Mouse (Mus musculus) stomach, embryonic 14.5 days (tissue): ENCODE measurements around the gene Habp4. TPM values are rescaled to one million over a fixed set of nuclear protein-coding genes. Genes with fewer than 3 reads are reported as not detected.
A peak's percentile ranks its signal among the peaks of the same experiment; 100 is the strongest.

ENCODE experiments used
- ATAC-seq: fragments of 200-750 bp; cut with Nextera tagmentation; 2 replicates; pipeline ENCODE4 v1.8.0; 2017; ENCODE audit warnings: low read depth, moderate TSS enrichment; ENCODE audit not compliant: insufficient number of reproducible peaks, insufficient read depth, low FRiP score
- H3K27ac ChIP-seq: fragments of 300-500 bp; sonication (generic); 2 replicates; pipeline ENCODE4 v1.5.1; 2014; ENCODE audit warnings: mild to moderate bottlenecking, low read length, moderate library complexity, mixed read lengths
- H3K27me3 ChIP-seq: fragments of 300-500 bp; sonication (generic); 2 replicates; pipeline ENCODE4 v1.6.1; 2014; ENCODE audit warnings: low read length, control low read depth, mixed read lengths; ENCODE audit not compliant: control insufficient read depth, insufficient read depth
- H3K36me3 ChIP-seq: fragments of 300-500 bp; sonication (generic); 2 replicates; pipeline ENCODE4 v1.6.1; 2014; ENCODE audit warnings: mild to moderate bottlenecking, control low read depth, low read length, moderate library complexity, mixed read lengths; ENCODE audit not compliant: control insufficient read depth, insufficient read depth
- H3K4me1 ChIP-seq: fragments of 300-500 bp; sonication (generic); 2 replicates; pipeline ENCODE4 v1.6.1; 2014; ENCODE audit warnings: low read length, control low read depth, mixed read lengths; ENCODE audit not compliant: control insufficient read depth, insufficient read depth
- H3K4me2 ChIP-seq: fragments of 300-500 bp; sonication (generic); replicated peaks from 2 replicates; pipeline ENCODE4 v1.6.1; 2014; ENCODE audit warnings: low read depth, low read length, control low read depth
- H3K4me3 ChIP-seq: fragments of 300-500 bp; sonication (generic); 2 replicates; pipeline ENCODE4 v1.5.1; 2014; ENCODE audit warnings: low read depth, low read length, control low read depth
- H3K9ac ChIP-seq: fragments of 300-500 bp; sonication (generic); replicated peaks from 2 replicates; pipeline ENCODE4 v1.6.1; 2014; ENCODE audit warnings: low read depth, mild to moderate bottlenecking, control low read depth, low read length, moderate library complexity, mixed read lengths
- H3K9me3 ChIP-seq: fragments of 300-500 bp; sonication (generic); 2 replicates; pipeline ENCODE4 v1.6.1; 2016; ENCODE audit warnings: low read depth, low read length, control low read depth; ENCODE audit not compliant: control insufficient read depth
- WGBS: fragments of 180-500 bp; shearing (Covaris S2); extraction: QIAGEN DNeasy Blood & Tissue Kit; methylation state at CpG from one replicate; pipeline ENCODE4 v1.1.7; 2014; 5-methylcytosine and 5-hydroxymethylcytosine counted together
- polyA plus RNA-seq: library from polyadenylated mRNA; unstranded; fragments of >200 nt; fragmentation: Nextera tagmentation; extraction: Ambion mirVana; gene quantifications from 2 replicates; pipeline ENCODE4 v1.2.1, GENCODE M21; 2014

Habp4 gene
- polyA plus RNA-seq, 1 experiment from 2014 or later = 26.1 TPM

DNA sequence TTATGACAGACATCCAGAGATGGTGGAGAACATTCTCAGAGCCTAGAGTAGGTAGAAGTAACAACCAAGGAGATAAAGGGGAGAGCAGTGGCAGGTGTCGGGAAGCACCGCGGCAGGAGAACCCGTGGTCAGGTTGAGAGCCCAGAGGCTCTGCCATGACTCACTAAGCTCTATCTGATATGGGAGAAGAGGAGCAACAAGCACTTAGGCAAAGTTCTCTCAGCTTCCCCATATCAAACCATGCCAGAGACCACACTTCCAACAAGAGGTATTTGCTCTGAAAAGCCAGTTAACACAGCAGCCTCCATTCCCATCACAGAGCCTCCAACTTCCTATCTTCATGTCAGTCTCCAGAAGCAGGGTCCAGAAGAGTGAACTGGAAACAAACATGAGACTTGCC, 39.3 kb downstream of the Habp4 start:
- Histone ChIP-seq H3K9me3 (no peaks in the 10 kb centered on the region), H3K4me2 (no peak overlapping the region), H3K27me3 (no peaks in the 10 kb centered on the region), H3K36me3 (peaks cover 2% of the 10 kb centered on the region; the same call in 1 of the 2 replicates), H3K4me3 (no peak overlapping the region), H3K27ac (no peak overlapping the region), H3K4me1 (no peaks in the 10 kb centered on the region; the same call in 1 of the 2 replicates), H3K9ac (no peak overlapping the region)
- ATAC-seq = no peak
- 95% methylated on average over 4 of the region's 4 CpGs for WGBS

DNA sequence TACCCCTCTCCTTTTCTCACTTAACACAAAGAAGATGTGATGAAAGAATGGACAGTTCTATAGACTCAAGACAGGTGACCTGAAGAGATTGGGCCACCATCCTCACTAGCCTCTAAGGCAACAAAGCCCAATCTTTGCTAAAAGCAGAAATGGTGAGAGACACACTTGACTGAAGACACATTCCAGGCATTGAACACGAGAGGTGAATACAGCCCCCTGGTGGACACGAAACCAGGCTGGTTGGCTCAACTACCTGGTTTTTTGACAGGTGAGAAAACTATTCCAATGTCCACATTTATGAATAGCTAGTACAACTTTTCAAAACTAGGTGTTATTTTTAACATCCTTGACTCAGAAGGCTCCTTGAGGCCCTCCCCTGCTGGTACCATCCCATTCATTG, 43.1 kb downstream of the Habp4 start:
- no peak overlapping the region for H3K27ac ChIP-seq
- peaks cover 4% of the 10 kb centered on the region; the same call in 1 of the 2 replicates for H3K36me3 ChIP-seq
- WGBS = 73% methylated on average over 2 of the region's 2 CpGs
- no peaks in the 10 kb centered on the region; the same call in 1 of the 2 replicates for H3K4me1 ChIP-seq
- ATAC-seq = no peak
- no peak overlapping the region for H3K9ac ChIP-seq
- H3K9me3 ChIP-seq = no peaks in the 10 kb centered on the region
- H3K4me3 ChIP-seq = no peak overlapping the region
- no peaks in the 10 kb centered on the region for H3K27me3 ChIP-seq
- no peak overlapping the region for H3K4me2 ChIP-seq

DNA sequence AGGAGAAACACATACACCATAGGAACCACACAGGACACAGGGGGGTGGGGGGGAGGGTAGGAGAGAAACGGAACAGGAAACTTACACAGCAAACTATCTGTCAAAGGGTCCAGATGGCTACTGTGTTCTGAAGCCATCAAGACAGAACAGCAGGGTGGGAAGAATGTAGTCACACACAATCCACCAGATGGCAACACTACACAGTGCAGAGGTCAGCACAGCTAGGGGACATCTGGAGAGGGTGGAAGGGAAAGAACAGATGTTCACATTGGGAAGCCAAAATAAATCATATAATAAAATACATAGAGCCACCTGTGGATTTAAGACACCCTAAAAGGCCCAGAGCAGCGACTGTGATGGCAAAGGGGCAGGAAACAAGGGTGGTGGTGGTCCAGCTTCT, 43.6 kb downstream of the Habp4 start:
- peaks cover 4% of the 10 kb centered on the region; the same call in 1 of the 2 replicates for H3K36me3 ChIP-seq
- no peak overlapping the region for H3K27ac ChIP-seq
- no peaks in the 10 kb centered on the region for H3K27me3 ChIP-seq
- no peak overlapping the region for H3K4me2 ChIP-seq
- H3K4me1 ChIP-seq = no peaks in the 10 kb centered on the region; the same call in 1 of the 2 replicates
- H3K4me3 ChIP-seq = no peak overlapping the region
- no peak overlapping the region for H3K9ac ChIP-seq
- WGBS = 40% methylated on average over 2 of the region's 2 CpGs
- H3K9me3 ChIP-seq = no peaks in the 10 kb centered on the region
- ATAC-seq = peak; percentile 61; the same call in 1 of the 2 replicates

DNA sequence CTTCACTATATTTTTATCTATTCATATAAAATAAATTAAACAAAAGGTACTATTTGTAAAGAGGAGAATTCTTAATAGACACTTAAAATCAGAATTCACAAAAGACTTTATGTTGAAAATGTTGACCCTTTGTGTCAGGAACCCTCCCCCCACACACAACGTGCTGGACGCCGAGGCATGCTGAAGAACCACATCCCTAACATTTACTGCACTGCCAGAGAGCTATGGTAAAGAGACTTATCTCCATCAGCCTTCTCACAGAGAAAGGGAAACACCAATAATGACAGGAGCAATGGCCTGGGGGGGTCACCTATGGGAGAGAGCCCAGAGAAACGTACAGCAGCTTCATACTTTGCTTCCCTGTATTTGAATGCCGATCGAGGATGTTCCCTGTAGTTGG, 46.5 kb downstream of the Habp4 start:
- H3K27me3 ChIP-seq = no peaks in the 10 kb centered on the region
- no peak overlapping the region for H3K27ac ChIP-seq
- no peak for ATAC-seq
- no peaks in the 10 kb centered on the region; the same call in 1 of the 2 replicates for H3K4me1 ChIP-seq
- no peak overlapping the region for H3K4me2 ChIP-seq
- H3K36me3 ChIP-seq = peaks cover 4% of the 10 kb centered on the region; the same call in 1 of the 2 replicates
- 87% methylated on average over 6 of the region's 6 CpGs for WGBS
- no peaks in the 10 kb centered on the region for H3K9me3 ChIP-seq
- no peak overlapping the region for H3K4me3 ChIP-seq
- H3K9ac ChIP-seq = no peak overlapping the region

DNA sequence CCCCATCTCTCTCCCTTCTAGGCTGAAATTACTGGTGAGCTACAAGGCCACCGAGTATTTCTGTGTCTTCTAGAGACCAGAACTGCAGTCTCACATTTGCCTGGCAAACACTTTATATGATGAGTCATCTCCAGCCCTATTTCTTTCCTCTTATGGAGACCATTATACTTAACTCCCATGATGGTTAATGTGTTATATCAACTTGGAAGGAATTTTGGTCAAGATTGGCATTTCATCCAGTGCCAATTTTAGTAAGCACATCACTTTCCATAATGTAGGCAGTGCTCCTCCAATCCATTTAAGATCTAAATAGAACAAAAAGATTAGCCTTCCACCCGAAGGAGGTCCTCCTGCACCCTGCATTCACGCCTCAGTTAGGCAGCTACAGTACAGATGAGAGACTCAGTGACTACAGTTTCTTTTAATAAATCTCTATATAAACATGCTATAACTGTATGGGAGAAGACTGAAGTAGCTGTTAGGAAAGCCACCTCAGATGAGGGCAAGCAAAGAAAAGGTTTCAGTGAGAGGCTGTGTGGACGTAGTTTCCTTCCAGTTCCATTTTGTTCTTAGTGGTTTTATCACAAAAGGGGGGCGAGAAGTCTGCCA, 50.5 kb downstream of the Habp4 start:
- no peaks in the 10 kb centered on the region for H3K27me3 ChIP-seq
- H3K4me2 ChIP-seq = no peak overlapping the region
- H3K9me3 ChIP-seq = no peaks in the 10 kb centered on the region
- no peaks in the 10 kb centered on the region for H3K4me1 ChIP-seq
- 81% methylated on average over 5 of the region's 5 CpGs for WGBS
- no peak overlapping the region for H3K4me3 ChIP-seq
- ATAC-seq = no peak
- no peak overlapping the region for H3K27ac ChIP-seq
- H3K36me3 ChIP-seq = peaks cover 4% of the 10 kb centered on the region; the same call in 1 of the 2 replicates
- H3K9ac ChIP-seq = no peak overlapping the region

DNA sequence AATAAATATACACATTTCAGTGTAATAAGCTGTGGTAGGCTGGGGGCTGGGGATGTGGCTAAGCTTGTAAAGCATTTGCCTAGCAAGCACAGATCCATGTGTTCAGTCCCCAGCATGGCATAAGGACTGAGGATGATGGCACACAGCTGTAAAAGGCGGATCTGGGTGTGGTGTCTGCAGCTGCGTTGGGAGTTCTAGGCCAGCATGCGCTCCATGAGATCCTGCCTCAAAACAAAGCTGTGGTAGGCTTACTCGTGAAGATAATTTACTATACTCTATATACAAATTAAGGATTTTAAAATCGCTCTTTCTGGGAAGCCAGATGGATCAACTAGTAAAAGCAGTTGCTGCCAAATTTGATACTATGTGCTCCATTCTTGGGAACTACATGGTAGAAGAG, 53.3 kb downstream of the Habp4 start:
- Histone ChIP-seq H3K27ac (no peak overlapping the region), H3K4me2 (no peak overlapping the region), H3K4me3 (no peak overlapping the region), H3K9me3 (no peaks in the 10 kb centered on the region), H3K4me1 (no peaks in the 10 kb centered on the region), H3K36me3 (no peaks in the 10 kb centered on the region; the same call in 1 of the 2 replicates), H3K9ac (no peak overlapping the region), H3K27me3 (no peaks in the 10 kb centered on the region)
- 88% methylated on average over 5 of the region's 5 CpGs for WGBS
- no peak for ATAC-seq

DNA sequence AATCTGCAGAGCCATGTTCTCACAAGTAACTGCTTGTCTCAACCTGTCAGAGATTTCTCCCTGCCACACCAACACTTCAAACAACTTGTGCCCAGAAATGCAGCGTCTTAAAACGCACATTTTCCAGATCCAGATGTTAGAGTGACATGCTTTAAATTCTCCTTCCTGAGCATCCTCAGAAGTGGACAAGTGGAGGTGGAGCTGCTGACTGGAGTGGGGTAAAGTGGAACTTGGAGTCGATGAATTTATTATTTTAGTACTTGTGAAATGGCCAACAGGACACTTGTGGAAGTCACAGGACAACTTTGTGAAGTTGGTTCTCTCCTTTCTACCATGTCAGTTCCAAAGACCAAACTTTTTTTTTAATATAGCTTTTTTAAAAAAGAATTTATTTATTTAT, 64.1 kb downstream of the Habp4 start:
- Histone ChIP-seq H3K9ac (no peak overlapping the region), H3K4me2 (no peak overlapping the region), H3K27ac (no peak overlapping the region), H3K4me1 (no peaks in the 10 kb centered on the region), H3K4me3 (no peak overlapping the region), H3K27me3 (no peaks in the 10 kb centered on the region), H3K36me3 (0 out of 2 replicates have a peak, but pooled peaks cover 2% of the 10 kb centered on the region), H3K9me3 (no peaks in the 10 kb centered on the region)
- no peak for ATAC-seq
- WGBS = 73% methylated on average over 3 of the region's 3 CpGs

DNA sequence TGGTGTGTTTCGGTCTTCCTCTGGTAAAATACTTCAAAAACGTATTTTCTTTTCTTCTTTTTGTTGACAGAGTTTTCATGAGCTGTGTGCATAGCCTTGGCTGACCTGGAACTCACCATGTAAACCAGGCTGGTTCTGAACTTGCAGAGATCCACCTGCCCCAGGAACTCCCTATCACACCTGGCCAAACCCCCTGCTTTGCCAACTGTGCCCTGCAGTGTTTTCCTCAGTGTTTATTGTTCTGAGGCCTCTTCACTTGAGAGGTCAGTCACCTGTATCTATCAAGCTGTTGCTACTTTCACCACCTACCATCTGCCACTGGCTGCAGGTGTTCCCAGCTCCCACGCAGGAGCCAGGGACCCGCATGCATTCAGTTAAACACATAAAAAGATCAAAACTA, 65.1 kb downstream of the Habp4 start:
- WGBS = 75% methylated on average over 4 of the region's 4 CpGs
- ATAC-seq = no peak

DNA sequence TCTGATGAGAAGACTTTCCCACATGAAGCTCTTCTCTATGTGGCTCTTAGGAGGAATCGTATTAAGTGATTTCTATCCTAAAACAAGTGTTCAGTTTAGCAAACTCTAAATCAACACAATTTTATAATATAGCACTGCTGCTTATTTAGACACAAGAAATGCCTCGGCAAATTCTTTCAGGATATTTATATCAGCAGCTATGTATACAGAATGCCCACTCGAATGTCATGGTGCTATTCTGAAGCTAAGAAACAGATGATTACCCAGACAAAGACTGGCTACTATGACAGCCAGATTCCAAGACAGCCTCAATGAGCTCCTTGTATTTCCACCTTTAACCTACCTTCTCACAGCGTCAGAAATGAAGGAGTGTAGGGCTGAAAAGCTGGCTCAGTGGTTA, 71.5 kb downstream of the Habp4 start:
- no peaks in the 10 kb centered on the region; the same call in 1 of the 2 replicates for H3K36me3 ChIP-seq
- H3K9ac ChIP-seq = no peak overlapping the region
- H3K27ac ChIP-seq = no peak overlapping the region
- ATAC-seq = no peak
- no peaks in the 10 kb centered on the region for H3K9me3 ChIP-seq
- WGBS = 77% methylated on average over 4 of the region's 4 CpGs
- no peak overlapping the region for H3K4me2 ChIP-seq
- no peak overlapping the region for H3K4me3 ChIP-seq
- H3K27me3 ChIP-seq = no peaks in the 10 kb centered on the region
- peaks cover 6% of the 10 kb centered on the region; the same call in 1 of the 2 replicates for H3K4me1 ChIP-seq

More for the DNA sequence above, 65.1 kb downstream of the Habp4 start:
- no peaks in the 10 kb centered on the region for H3K4me1 ChIP-seq
- H3K27ac ChIP-seq = no peak overlapping the region
- H3K36me3 ChIP-seq = 0 out of 2 replicates have a peak, but pooled peaks cover 2% of the 10 kb centered on the region
- H3K4me3 ChIP-seq = no peak overlapping the region
- no peaks in the 10 kb centered on the region for H3K27me3 ChIP-seq
- H3K4me2 ChIP-seq = no peak overlapping the region
- H3K9me3 ChIP-seq = no peaks in the 10 kb centered on the region
- no peak overlapping the region for H3K9ac ChIP-seq
